Mouse (Mus musculus) heart, postnatal 0 days (tissue): ENCODE results near the gene Sumo2. TPM values are rescaled to one million over a fixed set of nuclear protein-coding genes. Genes with fewer than 3 reads are reported as not detected.

Experiments
- ATAC-seq: fragments of 200-750 bp; cut with Nextera tagmentation; 2 replicates; pipeline ENCODE4 v1.8.0; 2017; ENCODE audit warnings: low read depth, moderate number of reproducible peaks, moderate library complexity; ENCODE audit not compliant: insufficient read depth
- DNase-seq: peaks from one replicate; pipeline ENCODE4 v3.0.0-alpha.2; 2016; ENCODE audit warnings: low spot score
- H3K27ac ChIP-seq: fragments of 300-500 bp; sonication (generic); 2 replicates; pipeline ENCODE4 v1.5.1; 2014; ENCODE audit warnings: low read depth, mild to moderate bottlenecking
- H3K27me3 ChIP-seq: fragments of 300-500 bp; sonication (generic); 2 replicates; pipeline ENCODE4 v1.6.1; 2014; ENCODE audit warnings: low read length, mixed read lengths; ENCODE audit not compliant: control insufficient read depth, insufficient read depth
- H3K36me3 ChIP-seq: fragments of 300-500 bp; sonication (generic); replicated peaks from 2 replicates; pipeline ENCODE4 v1.6.1; 2014; ENCODE audit warnings: low read length, mixed read lengths; ENCODE audit not compliant: control insufficient read depth, insufficient read depth
- H3K4me1 ChIP-seq: fragments of 300-500 bp; sonication (generic); 2 replicates; pipeline ENCODE4 v1.6.1; 2014; ENCODE audit warnings: antibody characterized with exemption; ENCODE audit not compliant: control insufficient read depth, insufficient read depth
- H3K4me2 ChIP-seq: fragments of 300-500 bp; sonication (generic); 2 replicates; pipeline ENCODE4 v1.6.1; 2014; ENCODE audit warnings: low read depth, mild to moderate bottlenecking, low read length, moderate library complexity
- H3K4me3 ChIP-seq: fragments of 300-500 bp; sonication (generic); 2 replicates; pipeline ENCODE4 v1.5.1; 2014; ENCODE audit warnings: low read depth, low read length
- H3K9ac ChIP-seq: fragments of 300-500 bp; sonication (generic); replicated peaks from 2 replicates; pipeline ENCODE4 v1.6.1; 2014; ENCODE audit warnings: low read depth, low read length, mixed read lengths
- H3K9me3 ChIP-seq: fragments of 300-500 bp; sonication (generic); replicated peaks from 2 replicates; pipeline ENCODE4 v1.6.1; 2016; ENCODE audit warnings: low read length; ENCODE audit not compliant: control insufficient read depth
- CTCF ChIP-seq: IDR thresholded peaks from 2 replicates; pipeline ENCODE4 v1.5.1; 2016; ENCODE audit warnings: antibody characterized with exemption, control low read depth, low read depth
- EP300 ChIP-seq: IDR thresholded peaks from 2 replicates; pipeline ENCODE4 v1.6.1; 2016; ENCODE audit warnings: antibody characterized with exemption, low read depth
- WGBS: fragments of 180-500 bp; shearing (Covaris S2); extraction: QIAGEN DNeasy Blood & Tissue Kit; methylation state at CpG from one replicate; pipeline ENCODE4 v1.1.7; 2014; 5-methylcytosine and 5-hydroxymethylcytosine counted together
- polyA plus RNA-seq: library from polyadenylated mRNA; unstranded; fragments of >200 nt; fragmentation: Nextera tagmentation; extraction: Ambion mirVana; gene quantifications from 2 replicates; pipeline ENCODE4 v1.2.1, GENCODE M21; 2015
- total RNA-seq: library from RNA; depleted of rRNA; stranded (reverse); fragments of >200 nt; gene quantifications from 2 replicates; pipeline ENCODE4 v1.2.3, GENCODE M21; 2014; ENCODE audit warnings: low replicate concordance

Sumo2 gene
- total and polyA plus RNA-seq, 2 experiments from 2014 or later: 320 to 549 TPM

DNA sequence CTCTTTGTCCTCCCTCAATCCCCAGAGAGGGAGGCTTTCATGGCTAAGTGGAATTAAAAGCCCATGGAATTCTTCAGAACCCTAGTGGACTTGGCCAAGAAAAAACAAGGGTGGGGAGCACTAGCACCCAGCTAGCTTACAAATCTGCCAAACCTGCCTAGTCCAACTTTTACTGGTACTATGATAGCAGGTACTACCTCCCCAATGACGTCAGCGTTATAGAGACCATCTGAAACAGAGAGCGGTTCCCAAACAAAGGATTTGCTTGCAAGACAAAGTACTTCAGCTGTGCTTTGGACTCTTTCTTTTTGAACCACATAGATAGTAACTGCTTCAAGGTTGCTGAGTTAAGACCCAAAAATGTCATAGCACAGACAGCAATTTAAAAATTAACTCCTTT is 24.1 kb downstream of the Sumo2 start:
- 45% methylated on average over 3 of the region's 3 CpGs for WGBS
- Histone ChIP-seq H3K9ac (peak overlapping the region; percentile 93), H3K9me3 (no peaks in the 10 kb centered on the region), H3K27ac (peak overlapping the region; percentile 88), H3K36me3 (no peaks in the 10 kb centered on the region), H3K27me3 (no peaks in the 10 kb centered on the region), H3K4me1 (peaks cover 27% of the 10 kb centered on the region), H3K4me3 (peak overlapping the region; percentile 90), H3K4me2 (peak overlapping the region; percentile 86)
- DNase-seq: no peak
- TF ChIP-seq CTCF: no peak
- TF ChIP-seq EP300: no peak
- ATAC-seq: no peak

DNA sequence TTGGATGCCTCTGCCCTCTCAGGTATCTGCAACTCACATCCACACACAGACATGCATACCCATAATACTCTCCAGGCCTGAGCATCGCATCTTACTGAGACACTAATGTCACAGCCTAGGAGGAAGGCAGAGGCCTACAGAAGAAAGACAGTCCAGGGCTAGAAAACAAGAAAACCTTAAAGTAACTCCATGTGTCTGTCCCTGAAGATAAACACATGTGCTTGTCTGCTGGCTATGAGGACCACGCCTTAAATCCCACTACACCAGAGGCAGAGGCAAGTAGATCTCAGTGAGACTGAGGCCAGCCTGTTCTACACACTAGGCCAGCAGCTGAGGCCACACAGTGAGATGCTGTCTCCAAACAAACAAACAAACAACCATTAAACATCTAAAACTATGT is 25.0 kb downstream of the Sumo2 start:
- Histone ChIP-seq H3K36me3 (no peaks in the 10 kb centered on the region), H3K9ac (0 out of 2 replicates have a peak overlapping the region, but pooled peaks have one; percentile 13), H3K4me2 (peak overlapping the region; percentile 86), H3K4me3 (peak overlapping the region; percentile 90; the same call in 1 of the 2 replicates), H3K27ac (peak overlapping the region; percentile 88; the same call in 1 of the 2 replicates), H3K27me3 (no peaks in the 10 kb centered on the region), H3K9me3 (no peaks in the 10 kb centered on the region), H3K4me1 (peaks cover 34% of the 10 kb centered on the region)
- TF ChIP-seq CTCF (no peak), EP300 (no peak)
- ATAC-seq (no peak), DNase-seq (no peak)
- 52% methylated on average over 2 of the region's 2 CpGs for WGBS

DNA sequence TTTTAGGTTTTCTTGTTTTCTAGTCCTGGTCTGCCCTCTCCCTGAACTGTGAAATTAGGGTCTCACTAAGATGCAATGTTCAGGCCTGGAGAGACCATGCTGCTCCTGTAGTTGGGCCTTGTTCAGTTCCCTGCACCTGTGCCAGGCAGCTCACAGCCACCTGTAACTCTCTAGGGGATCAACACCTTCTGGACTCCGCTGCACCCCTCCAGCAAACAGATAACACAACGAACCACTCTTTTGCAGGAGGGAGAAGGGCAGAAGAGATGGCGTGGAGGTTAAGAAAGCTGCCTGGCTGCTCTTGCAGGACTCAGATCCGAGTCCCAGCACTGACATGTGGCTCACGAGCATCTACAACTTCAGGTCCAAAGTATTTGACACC is 25.6 kb downstream of the Sumo2 start:
- Histone ChIP-seq H3K4me1 (peaks cover 38% of the 10 kb centered on the region), H3K27ac (peak overlapping the region; percentile 77), H3K36me3 (no peaks in the 10 kb centered on the region), H3K4me3 (no peak overlapping the region), H3K9ac (0 out of 2 replicates have a peak overlapping the region, but pooled peaks have one; percentile 13), H3K9me3 (no peaks in the 10 kb centered on the region), H3K27me3 (no peaks in the 10 kb centered on the region), H3K4me2 (peak overlapping the region; percentile 86)
- 25% methylated on average over 5 of the region's 5 CpGs for WGBS
- DNase-seq (no peak), ATAC-seq (no peak)
- TF ChIP-seq EP300: no peak
- no peak for TF ChIP-seq CTCF

DNA sequence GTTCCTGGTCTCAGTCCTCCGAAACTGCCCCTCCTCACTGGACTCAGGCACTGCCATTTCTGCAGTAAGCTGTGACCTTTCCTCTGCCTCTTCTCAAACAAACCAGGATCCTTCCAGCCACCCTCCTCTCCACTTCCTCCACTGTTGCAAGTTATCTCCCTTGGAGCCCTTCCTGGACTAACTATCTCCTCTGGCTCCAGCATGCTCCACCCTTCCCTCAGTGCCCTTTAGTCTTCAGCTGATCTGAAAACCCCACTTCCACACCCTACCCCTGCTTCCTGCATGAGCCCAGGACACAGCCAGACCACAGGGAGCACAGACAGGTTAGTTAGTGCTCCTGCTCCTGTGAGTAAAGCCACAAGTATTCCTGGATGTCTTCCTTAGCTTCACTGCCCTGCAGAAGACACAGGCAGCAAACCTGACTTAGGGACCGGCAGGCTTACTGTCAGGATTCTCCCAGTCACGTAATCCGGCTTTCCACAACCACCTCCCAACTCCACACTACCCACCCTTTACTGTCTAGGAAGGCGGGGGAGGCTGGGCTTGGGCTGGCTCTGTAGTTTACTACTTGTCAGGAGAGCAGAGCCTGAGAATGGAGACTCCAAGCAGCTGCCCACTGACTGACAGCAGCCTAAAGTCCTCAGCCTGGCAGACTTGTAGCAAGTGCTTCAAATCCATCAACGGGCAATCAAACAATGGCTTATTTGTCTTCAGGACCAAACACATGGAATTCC is 26.1 kb downstream of the Sumo2 start:
- peak overlapping the region; percentile 11; the same call in 1 of the 2 replicates for H3K4me3 ChIP-seq
- no peaks in the 10 kb centered on the region for H3K9me3 ChIP-seq
- H3K9ac ChIP-seq: peak overlapping the region; percentile 38; the same call in 1 of the 2 replicates
- TF ChIP-seq CTCF (no peak), EP300 (no peak)
- DNase-seq (peak; percentile 39), ATAC-seq (no peak)
- no peaks in the 10 kb centered on the region for H3K36me3 ChIP-seq
- H3K27me3 ChIP-seq: no peaks in the 10 kb centered on the region
- WGBS: 16% methylated on average over 6 of the region's 6 CpGs
- peak overlapping the region; percentile 86 for H3K4me2 ChIP-seq
- H3K4me1 ChIP-seq: peaks cover 38% of the 10 kb centered on the region
- H3K27ac ChIP-seq: peak overlapping the region; percentile 77

DNA sequence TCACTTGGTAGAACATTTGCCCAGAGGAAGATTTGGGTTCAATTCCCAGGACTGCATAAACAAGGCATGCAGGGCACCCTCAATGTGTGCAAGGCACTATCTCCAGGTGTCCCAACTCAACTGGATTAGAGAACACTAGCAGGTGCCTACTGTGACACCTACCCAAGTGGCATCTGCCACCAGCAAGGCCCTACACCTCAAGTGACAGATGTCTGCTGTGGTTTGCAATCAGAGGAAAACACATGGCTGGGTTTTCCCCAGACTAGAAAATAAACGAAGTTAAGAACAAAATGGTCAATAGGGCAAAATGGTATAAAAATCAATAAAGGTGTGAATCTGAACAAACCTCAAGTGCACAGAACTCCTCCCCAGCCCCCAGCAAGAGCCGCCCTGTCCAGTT is 28.0 kb downstream of the Sumo2 start:
- 85% methylated on average over 2 of the region's 2 CpGs for WGBS
- no peak overlapping the region for H3K4me3 ChIP-seq
- no peaks in the 10 kb centered on the region for H3K27me3 ChIP-seq
- no peak overlapping the region for H3K27ac ChIP-seq
- peaks cover 5% of the 10 kb centered on the region; the same call in 1 of the 2 replicates for H3K36me3 ChIP-seq
- H3K9ac ChIP-seq: no peak overlapping the region
- TF ChIP-seq EP300: no peak
- no peak for TF ChIP-seq CTCF
- DNase-seq: no peak
- no peak overlapping the region for H3K4me2 ChIP-seq
- ATAC-seq: no peak
- no peaks in the 10 kb centered on the region for H3K9me3 ChIP-seq
- peaks cover 38% of the 10 kb centered on the region for H3K4me1 ChIP-seq
